Mouse (Mus musculus) kidney, postnatal 0 days (tissue): ENCODE data around the gene Ms4a12. TPM values are rescaled to one million over a fixed set of nuclear protein-coding genes. Genes with fewer than 3 reads are reported as not detected.
A peak's percentile ranks its signal among the peaks of the same experiment; 100 is the strongest.
"Not testable (repeated sequence)": the region's sequence is repeated elsewhere in the genome, so short reads cannot be mapped to it uniquely, and the experiment has no call there.

ENCODE experiments used
- ATAC-seq: fragments of 200-750 bp; cut with Nextera tagmentation; replicated peaks from 2 replicates; pipeline ENCODE4 v1.8.0; 2017; ENCODE audit warnings: low read depth, moderate number of reproducible peaks, moderate TSS enrichment, moderate library complexity; ENCODE audit not compliant: low FRiP score
- DNase-seq: peaks from one replicate; pipeline ENCODE4 v3.0.0-alpha.2; 2016; ENCODE audit warnings: low spot score
- H3K27ac ChIP-seq: fragments of 300-500 bp; sonication (generic); 2 replicates; pipeline ENCODE4 v1.5.1; 2014; ENCODE audit warnings: mild to moderate bottlenecking
- H3K27me3 ChIP-seq: fragments of 300-500 bp; sonication (generic); 2 replicates; pipeline ENCODE4 v1.6.1; 2014; ENCODE audit warnings: low read length, mixed read lengths; ENCODE audit not compliant: insufficient read depth
- H3K36me3 ChIP-seq: fragments of 300-500 bp; sonication (generic); 2 replicates; pipeline ENCODE4 v1.6.1; 2014; ENCODE audit warnings: low read length, mixed read lengths; ENCODE audit not compliant: insufficient read depth
- H3K4me1 ChIP-seq: fragments of 300-500 bp; sonication (generic); replicated peaks from 2 replicates; pipeline ENCODE4 v1.6.1; 2014; ENCODE audit warnings: antibody characterized with exemption, low read length, mixed read lengths; ENCODE audit not compliant: insufficient read depth
- H3K4me2 ChIP-seq: fragments of 300-500 bp; sonication (generic); 2 replicates; pipeline ENCODE4 v1.6.1; 2014; ENCODE audit warnings: mild to moderate bottlenecking, low read length, moderate library complexity, mixed read lengths
- H3K4me3 ChIP-seq: fragments of 300-500 bp; sonication (generic); replicated peaks from 2 replicates; pipeline ENCODE4 v1.5.1; 2014; ENCODE audit warnings: low read depth, low read length
- H3K9ac ChIP-seq: fragments of 300-500 bp; sonication (generic); 2 replicates; pipeline ENCODE4 v1.6.1; 2014; ENCODE audit warnings: low read depth, low read length
- H3K9me3 ChIP-seq: fragments of 300-500 bp; sonication (generic); replicated peaks from 2 replicates; pipeline ENCODE4 v1.6.1; 2016; ENCODE audit warnings: low read length, inconsistent platforms, mixed read lengths
- CTCF ChIP-seq: IDR thresholded peaks from 2 replicates; pipeline ENCODE4 v1.5.1; 2016; ENCODE audit warnings: antibody characterized with exemption, low read depth, mild to moderate bottlenecking, moderate library complexity
- WGBS: fragments of 180-500 bp; shearing (Covaris S2); extraction: QIAGEN DNeasy Blood & Tissue Kit; methylation state at CpG from one replicate; pipeline ENCODE4 v1.1.7; 2014; 5-methylcytosine and 5-hydroxymethylcytosine counted together
- polyA plus RNA-seq: library from polyadenylated mRNA; unstranded; fragments of >200 nt; fragmentation: Nextera tagmentation; extraction: Ambion mirVana; gene quantifications from 2 replicates; pipeline ENCODE4 v1.2.1, GENCODE M21; 2015

The Ms4a12 gene
- polyA plus RNA-seq, 1 experiment from 2014 or later = not detected

- no peak for TF ChIP-seq CTCF
- no peak overlapping the region for H3K4me2 ChIP-seq
- H3K4me1 ChIP-seq = no peaks in the 10 kb centered on the region
- ATAC-seq (no peak), DNase-seq (no peak)
- no peak overlapping the region for H3K4me3 ChIP-seq
- WGBS = 74% methylated on average over 3 of the region's 3 CpGs
- H3K27ac ChIP-seq = no peak overlapping the region
- no peaks in the 10 kb centered on the region for H3K36me3 ChIP-seq
- no peaks in the 10 kb centered on the region for H3K27me3 ChIP-seq
- no peaks in the 10 kb centered on the region for H3K9me3 ChIP-seq
- H3K9ac ChIP-seq = no peak overlapping the region
These were observed 31.3 kb upstream of the Ms4a12 start for GRCm38 (mm10) chr19:11263549-11263948.

- H3K9me3 ChIP-seq, H3K4me1 ChIP-seq, DNase-seq, H3K36me3 ChIP-seq, H3K27me3 ChIP-seq, H3K4me3 ChIP-seq, H3K27ac ChIP-seq, H3K4me2 ChIP-seq, ATAC-seq, H3K9ac ChIP-seq: not testable (repeated sequence)
- WGBS = 68% methylated on average over 4 of the region's 4 CpGs
These were observed 30.7 kb upstream of the Ms4a12 start for GRCm38 (mm10) chr19:11262932-11263331.

GRCm38 (mm10) chr19:11261522-11261921, 29.3 kb upstream of the Ms4a12 start:
- Histone ChIP-seq H3K9me3 (no peaks in the 10 kb centered on the region), H3K36me3 (no peaks in the 10 kb centered on the region), H3K4me3 (no peak overlapping the region), H3K27me3 (no peaks in the 10 kb centered on the region), H3K4me2 (no peak overlapping the region), H3K9ac (no peak overlapping the region), H3K27ac (no peak overlapping the region), H3K4me1 (no peaks in the 10 kb centered on the region)
- ATAC-seq (no peak), DNase-seq (no peak)
- TF ChIP-seq CTCF = no peak
- WGBS = 81% methylated on average over 2 of the region's 2 CpGs

GRCm38 (mm10) chr19:11244230-11244629, 12.0 kb upstream of the Ms4a12 start:
- Histone ChIP-seq H3K4me1 (no peaks in the 10 kb centered on the region), H3K4me3 (no peak overlapping the region), H3K4me2 (no peak overlapping the region), H3K36me3 (no peaks in the 10 kb centered on the region), H3K9me3 (no peaks in the 10 kb centered on the region), H3K27me3 (no peaks in the 10 kb centered on the region), H3K27ac (no peak overlapping the region), H3K9ac (no peak overlapping the region)
- ATAC-seq (no peak), DNase-seq (peak; percentile 8)
- no peak for TF ChIP-seq CTCF

- DNase-seq (no peak), ATAC-seq (no peak)
- Histone ChIP-seq H3K36me3 (no peaks in the 10 kb centered on the region), H3K4me1 (no peaks in the 10 kb centered on the region), H3K9ac (no peak overlapping the region), H3K9me3 (no peaks in the 10 kb centered on the region), H3K4me2 (no peak overlapping the region), H3K27ac (no peak overlapping the region), H3K4me3 (no peak overlapping the region), H3K27me3 (no peaks in the 10 kb centered on the region)
- no peak for TF ChIP-seq CTCF
- WGBS = 64% methylated on average over 5 of the region's 5 CpGs
These were observed 10.3 kb upstream of the Ms4a12 start for GRCm38 (mm10) chr19:11242560-11242959.

- TF ChIP-seq CTCF = no peak
- Histone ChIP-seq H3K4me1 (no peaks in the 10 kb centered on the region), H3K9me3 (no peaks in the 10 kb centered on the region), H3K4me2 (no peak overlapping the region), H3K27me3 (no peaks in the 10 kb centered on the region), H3K9ac (no peak overlapping the region), H3K36me3 (no peaks in the 10 kb centered on the region), H3K27ac (no peak overlapping the region), H3K4me3 (no peak overlapping the region)
- DNase-seq (no peak), ATAC-seq (no peak)
These were observed 3.6 kb upstream of the Ms4a12 start for GRCm38 (mm10) chr19:11235820-11236219.

GRCm38 (mm10) chr19:11234921-11235735, 2.9 kb upstream of the Ms4a12 start:
- WGBS = 51% methylated on average over 5 of the region's 5 CpGs
- H3K27ac ChIP-seq = no peak overlapping the region
- no peak for ATAC-seq
- H3K9ac ChIP-seq = no peak overlapping the region
- no peaks in the 10 kb centered on the region for H3K9me3 ChIP-seq
- no peaks in the 10 kb centered on the region for H3K36me3 ChIP-seq
- no peak for DNase-seq
- no peak overlapping the region for H3K4me3 ChIP-seq
- no peaks in the 10 kb centered on the region for H3K4me1 ChIP-seq
- no peak for TF ChIP-seq CTCF
- no peaks in the 10 kb centered on the region for H3K27me3 ChIP-seq
- H3K4me2 ChIP-seq = no peak overlapping the region
